Mouse (Mus musculus): Measurements from ENCODE around the gene Gas7. TPM values are rescaled to one million over a fixed set of nuclear protein-coding genes. Genes with fewer than 3 reads are reported as not detected.

The Gas7 gene
- polyA plus RNA-seq, 1 experiment from 2014 or later = 13.5 TPM

DNA sequence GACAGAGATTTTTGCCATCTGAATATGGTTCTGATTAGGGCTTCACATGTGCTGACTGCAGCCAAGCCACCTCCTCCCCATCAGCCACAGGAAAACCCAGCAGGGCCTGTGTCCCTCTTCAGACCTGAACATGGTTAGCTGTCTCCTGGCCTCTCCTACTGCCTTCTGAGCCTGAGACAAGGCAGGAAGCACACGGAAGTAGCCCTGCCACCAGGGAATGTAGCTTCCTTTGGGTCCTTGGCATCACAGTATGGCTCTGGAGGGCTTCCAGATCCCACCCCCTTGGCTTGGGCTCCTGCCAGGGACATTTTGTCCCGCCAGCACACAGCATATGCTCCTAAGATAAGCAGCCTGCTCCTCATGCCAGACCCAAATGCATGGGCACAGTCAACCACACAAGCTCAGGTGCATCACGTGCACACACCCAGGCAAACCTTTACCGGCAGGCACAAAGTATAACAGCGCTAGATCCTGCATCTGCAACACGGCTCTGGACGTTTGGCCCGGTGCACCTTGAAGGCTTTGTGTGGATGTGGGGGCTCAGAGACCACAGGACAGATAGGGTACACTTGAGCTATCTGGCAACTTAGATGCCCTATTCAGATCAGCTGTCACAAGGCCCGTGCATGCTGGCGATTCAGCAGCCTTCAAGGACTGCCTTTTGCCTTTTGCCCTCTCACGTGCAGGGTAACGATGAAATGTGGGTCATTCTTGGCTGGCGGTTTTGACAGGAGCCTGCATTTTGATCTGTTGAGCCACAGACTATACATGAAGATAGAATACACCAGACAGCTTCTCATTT is 212.5 kb downstream of the Gas7 start:
- Histone ChIP-seq H3K36me3 (ENCODE audit: control insufficient read depth, insufficient read depth, low read length) (no peaks in the 10 kb centered on the region), H3K4me1 (replicated peaks; ENCODE audit: control insufficient read depth, insufficient read depth, low read length) (peaks cover 9% of the 10 kb centered on the region), H3K27me3 (ENCODE audit: control insufficient read depth, insufficient read depth, low read depth, low read length) (no peaks in the 10 kb centered on the region), H3K27ac (ENCODE audit: low read length) (peak overlapping the region; percentile 23; the same call in 1 of the 2 replicates), H3K4me2 (ENCODE audit: low read depth, low read length) (no peak overlapping the region), H3K4me3 (ENCODE audit: low read length) (no peak overlapping the region), H3K9ac (ENCODE audit: low read length) (no peak overlapping the region), H3K9me3 (ENCODE audit: control insufficient read depth, low read length) (no peaks in the 10 kb centered on the region)
- WGBS = 69% methylated on average over 13 of the region's 13 CpGs
- peak; percentile 85 for ATAC-seq (ENCODE audit: low read depth)

DNA sequence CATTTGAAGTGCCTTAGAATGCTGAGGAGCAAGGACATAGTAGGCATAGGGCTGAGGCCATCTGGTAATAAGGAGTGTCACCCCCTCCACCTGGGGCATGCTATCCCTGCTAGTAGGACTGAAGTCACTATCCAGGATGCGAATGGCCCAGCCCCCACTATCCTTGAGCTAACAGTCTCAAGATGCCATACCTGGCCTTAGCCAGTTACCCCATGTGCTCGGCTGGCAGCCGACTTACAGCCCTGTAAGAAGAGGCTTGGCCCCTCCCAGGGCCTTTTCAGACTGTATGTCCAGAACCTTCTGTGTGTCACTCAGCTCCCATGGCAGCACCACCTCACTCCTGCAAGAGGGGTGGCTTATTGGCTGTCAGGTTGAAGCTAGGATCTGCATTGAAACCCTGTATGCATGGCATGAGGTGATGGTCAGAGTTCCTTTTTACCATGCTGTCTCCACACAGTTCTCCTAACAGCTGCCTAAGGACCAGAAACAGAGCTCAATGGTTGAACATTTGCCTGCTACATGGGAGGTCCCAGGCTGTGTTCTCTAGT is 213.3 kb downstream of the Gas7 start:
- no peak for ATAC-seq (ENCODE audit: low read depth)
- H3K27ac ChIP-seq (ENCODE audit: low read length) = no peak overlapping the region
- no peaks in the 10 kb centered on the region for H3K9me3 ChIP-seq (ENCODE audit: control insufficient read depth, low read length)
- H3K4me2 ChIP-seq (ENCODE audit: low read depth, low read length) = no peak overlapping the region
- 76% methylated on average over 3 of the region's 3 CpGs for WGBS
- peaks cover 9% of the 10 kb centered on the region for H3K4me1 ChIP-seq (replicated peaks; ENCODE audit: control insufficient read depth, insufficient read depth, low read length)
- H3K9ac ChIP-seq (ENCODE audit: low read length) = no peak overlapping the region
- H3K36me3 ChIP-seq (ENCODE audit: control insufficient read depth, insufficient read depth, low read length) = no peaks in the 10 kb centered on the region
- H3K4me3 ChIP-seq (ENCODE audit: low read length) = no peak overlapping the region
- H3K27me3 ChIP-seq (ENCODE audit: control insufficient read depth, insufficient read depth, low read depth, low read length) = no peaks in the 10 kb centered on the region

DNA sequence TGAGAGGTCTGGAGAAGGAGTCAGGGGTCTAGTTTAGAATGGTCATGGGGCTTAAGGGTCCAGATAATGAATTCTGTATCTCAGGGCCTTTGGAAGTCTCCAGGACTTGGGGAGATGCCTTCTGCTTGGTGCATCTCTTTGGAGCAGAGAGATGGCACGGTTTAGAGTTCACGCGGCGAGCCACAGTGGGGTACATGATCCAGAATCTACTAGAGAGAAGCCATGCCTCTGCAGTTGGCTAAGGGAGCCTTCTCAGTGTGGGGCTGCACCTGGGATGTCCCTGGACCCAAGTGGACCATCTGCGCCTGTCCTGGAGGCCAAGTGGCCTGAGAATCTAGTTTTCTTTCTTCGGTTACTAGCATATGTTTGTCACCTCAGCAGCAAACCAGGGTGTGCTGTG is 214.8 kb downstream of the Gas7 start:
- WGBS = 97% methylated on average over 6 of the region's 6 CpGs
- no peak for ATAC-seq (ENCODE audit: low read depth)
- Histone ChIP-seq H3K9me3 (ENCODE audit: control insufficient read depth, low read length) (no peaks in the 10 kb centered on the region), H3K9ac (ENCODE audit: low read length) (no peak overlapping the region), H3K36me3 (ENCODE audit: control insufficient read depth, insufficient read depth, low read length) (no peaks in the 10 kb centered on the region), H3K27me3 (ENCODE audit: control insufficient read depth, insufficient read depth, low read depth, low read length) (no peaks in the 10 kb centered on the region), H3K4me2 (ENCODE audit: low read depth, low read length) (no peak overlapping the region), H3K4me3 (ENCODE audit: low read length) (no peak overlapping the region), H3K27ac (ENCODE audit: low read length) (no peak overlapping the region), H3K4me1 (replicated peaks; ENCODE audit: control insufficient read depth, insufficient read depth, low read length) (peaks cover 9% of the 10 kb centered on the region)

DNA sequence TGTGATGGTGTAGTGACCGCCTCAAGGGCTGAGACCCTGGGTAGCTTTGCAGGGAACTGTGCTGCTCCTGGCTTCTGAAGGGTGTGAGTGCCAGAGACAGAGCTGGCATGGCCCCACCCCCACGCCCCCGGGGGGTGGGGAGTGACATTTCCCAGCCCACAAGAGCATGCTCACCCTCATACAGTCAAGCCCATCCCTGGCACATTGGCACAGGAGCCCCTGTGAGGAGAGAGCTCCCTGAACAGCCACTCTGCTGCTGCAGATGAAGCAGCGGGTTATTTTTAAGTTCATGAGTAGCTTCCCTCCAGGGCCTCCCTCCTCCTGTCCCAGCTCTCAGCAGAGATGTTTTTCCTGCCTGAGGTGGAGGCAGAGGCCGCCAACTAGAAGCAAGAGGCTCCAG is 216.9 kb downstream of the Gas7 start:
- no peak overlapping the region for H3K4me3 ChIP-seq (ENCODE audit: low read length)
- ATAC-seq (ENCODE audit: low read depth) = no peak
- no peaks in the 10 kb centered on the region for H3K36me3 ChIP-seq (ENCODE audit: control insufficient read depth, insufficient read depth, low read length)
- H3K9ac ChIP-seq (ENCODE audit: low read length) = no peak overlapping the region
- no peak overlapping the region for H3K4me2 ChIP-seq (ENCODE audit: low read depth, low read length)
- no peak overlapping the region for H3K27ac ChIP-seq (ENCODE audit: low read length)
- H3K4me1 ChIP-seq (replicated peaks; ENCODE audit: control insufficient read depth, insufficient read depth, low read length) = peaks cover 9% of the 10 kb centered on the region
- no peaks in the 10 kb centered on the region for H3K9me3 ChIP-seq (ENCODE audit: control insufficient read depth, low read length)
- no peaks in the 10 kb centered on the region for H3K27me3 ChIP-seq (ENCODE audit: control insufficient read depth, insufficient read depth, low read depth, low read length)
- 59% methylated on average over 5 of the region's 5 CpGs for WGBS

DNA sequence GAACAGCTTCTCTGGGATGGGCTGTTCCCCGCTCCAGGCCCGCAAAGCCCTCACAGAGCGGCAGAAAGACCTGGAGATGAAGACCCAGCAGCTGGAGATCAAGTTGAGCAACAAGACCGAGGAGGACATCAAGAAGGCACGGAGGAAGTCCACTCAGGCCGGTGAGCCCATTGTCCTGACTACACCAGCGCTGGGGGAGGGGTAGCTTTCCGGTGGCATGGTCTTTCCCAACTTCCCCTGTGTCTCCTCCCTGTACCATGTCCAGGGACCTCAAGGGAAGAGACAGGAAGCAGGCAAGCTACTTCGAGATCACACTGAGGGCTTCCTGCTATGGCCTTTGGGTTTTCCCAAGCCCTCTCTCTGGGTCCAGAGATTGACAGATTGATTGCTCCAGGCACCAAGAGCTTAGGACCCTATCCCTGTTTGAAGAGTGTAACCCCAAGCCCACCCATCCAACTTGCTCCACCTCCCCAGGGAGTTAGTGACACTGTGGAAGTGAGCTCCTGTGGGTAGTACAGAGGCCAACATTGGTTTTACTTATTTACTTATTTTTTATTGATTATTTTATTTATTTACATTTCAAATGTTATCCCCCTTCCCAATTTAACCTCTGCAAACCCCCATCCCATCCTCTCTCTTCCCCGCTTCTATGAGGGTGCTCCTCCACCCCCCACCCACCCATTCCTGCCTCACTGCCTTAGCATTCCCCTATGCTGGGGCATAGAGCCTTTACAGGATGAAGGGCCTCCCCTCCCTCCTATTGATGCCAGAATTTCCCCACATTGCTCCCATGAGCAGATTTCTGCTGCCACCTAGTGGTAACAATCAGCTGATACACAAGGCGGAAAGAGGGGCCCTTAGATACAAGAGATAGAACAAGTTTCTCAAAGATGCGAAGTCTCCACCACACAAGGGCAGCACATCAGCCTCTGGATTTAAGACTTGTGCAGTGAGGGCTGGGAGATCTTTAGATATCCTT is 220.6 kb downstream of the Gas7 start:
- ATAC-seq (ENCODE audit: low read depth) = peak; percentile 81
- Histone ChIP-seq H3K9ac (ENCODE audit: low read length) (peak overlapping the region; percentile 41; the same call in 1 of the 2 replicates), H3K36me3 (ENCODE audit: control insufficient read depth, insufficient read depth, low read length) (no peaks in the 10 kb centered on the region), H3K27me3 (ENCODE audit: control insufficient read depth, insufficient read depth, low read depth, low read length) (no peaks in the 10 kb centered on the region), H3K4me1 (replicated peaks; ENCODE audit: control insufficient read depth, insufficient read depth, low read length) (no peaks in the 10 kb centered on the region), H3K4me2 (ENCODE audit: low read depth, low read length) (no peak overlapping the region), H3K27ac (ENCODE audit: low read length) (no peak overlapping the region), H3K4me3 (ENCODE audit: low read length) (no peak overlapping the region), H3K9me3 (ENCODE audit: control insufficient read depth, low read length) (no peaks in the 10 kb centered on the region)
- 57% methylated on average over 12 of the region's 12 CpGs for WGBS

DNA sequence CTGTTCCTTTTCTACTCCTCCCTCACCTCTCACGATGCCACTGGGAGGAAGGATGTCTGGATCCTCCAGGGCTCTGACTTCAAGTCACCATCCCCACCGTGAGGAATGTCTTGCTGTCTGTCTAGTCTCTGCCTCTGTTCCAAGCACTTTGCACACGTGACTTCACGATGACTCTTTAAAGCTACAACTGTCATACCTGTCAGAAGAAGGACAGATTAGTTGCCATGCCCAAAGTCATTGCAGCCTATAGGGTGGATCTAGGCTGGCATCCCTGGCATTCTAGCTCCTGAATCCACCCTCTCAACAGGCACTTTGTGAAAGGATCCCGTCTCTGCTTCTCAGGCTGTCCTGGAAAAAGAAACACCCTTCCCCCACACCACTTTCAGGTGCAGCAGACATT is 224.1 kb downstream of the Gas7 start:
- no peak overlapping the region for H3K9ac ChIP-seq (ENCODE audit: low read length)
- H3K36me3 ChIP-seq (ENCODE audit: control insufficient read depth, insufficient read depth, low read length) = no peaks in the 10 kb centered on the region
- H3K4me3 ChIP-seq (ENCODE audit: low read length) = no peak overlapping the region
- H3K4me1 ChIP-seq (replicated peaks; ENCODE audit: control insufficient read depth, insufficient read depth, low read length) = no peaks in the 10 kb centered on the region
- no peak overlapping the region for H3K27ac ChIP-seq (ENCODE audit: low read length)
- no peak overlapping the region for H3K4me2 ChIP-seq (ENCODE audit: low read depth, low read length)
- H3K9me3 ChIP-seq (ENCODE audit: control insufficient read depth, low read length) = no peaks in the 10 kb centered on the region
- no peak for ATAC-seq (ENCODE audit: low read depth)
- 47% methylated on average over 5 of the region's 5 CpGs for WGBS
- no peaks in the 10 kb centered on the region for H3K27me3 ChIP-seq (ENCODE audit: control insufficient read depth, insufficient read depth, low read depth, low read length)

DNA sequence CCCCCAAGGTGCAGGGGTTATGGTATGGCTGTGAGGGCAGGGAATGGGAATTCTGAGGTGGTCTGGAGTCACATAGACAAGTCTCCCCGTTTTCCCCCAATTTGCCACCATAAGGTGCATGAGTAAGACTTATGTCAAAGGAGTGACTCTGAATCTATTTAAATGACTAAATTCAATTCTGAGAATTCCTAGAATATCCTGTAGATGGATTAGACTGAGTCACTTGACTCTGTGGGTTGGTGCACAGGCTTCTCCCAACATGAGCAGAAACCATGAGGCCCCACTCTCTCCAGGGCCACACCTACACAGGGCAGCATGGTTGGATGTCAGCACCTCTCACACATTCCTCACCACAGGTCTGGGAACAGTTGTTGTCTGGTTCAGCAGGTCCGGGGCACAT is 224.7 kb downstream of the Gas7 start:
- Histone ChIP-seq H3K4me2 (ENCODE audit: low read depth, low read length) (no peak overlapping the region), H3K4me3 (ENCODE audit: low read length) (no peak overlapping the region)
- ATAC-seq (ENCODE audit: low read depth) = no peak

DNA sequence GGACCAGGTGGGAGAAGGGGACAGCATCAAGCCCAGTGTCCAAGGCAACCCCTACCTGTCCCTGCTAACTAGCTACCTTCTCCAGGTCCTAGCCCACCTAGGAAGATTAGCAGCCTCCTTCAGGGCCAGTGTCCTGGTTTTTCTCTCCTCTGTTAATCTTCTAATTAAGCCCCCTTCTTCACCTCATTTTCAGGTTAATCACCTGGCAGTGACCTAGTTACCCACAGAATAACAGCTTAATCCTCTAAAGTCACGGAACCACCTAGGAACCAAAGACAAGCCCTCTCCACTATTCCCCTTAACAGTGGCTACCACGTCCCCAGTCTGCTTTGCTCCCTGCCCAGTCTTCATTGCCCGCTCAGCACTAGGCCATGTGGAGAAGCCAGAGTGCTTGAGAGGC is 226.6 kb downstream of the Gas7 start:
- ATAC-seq (ENCODE audit: low read depth) = no peak
- 79% methylated on average over 3 of the region's 3 CpGs for WGBS
- Histone ChIP-seq H3K4me3 (ENCODE audit: low read length) (no peak overlapping the region), H3K4me2 (ENCODE audit: low read depth, low read length) (no peak overlapping the region), H3K9me3 (ENCODE audit: control insufficient read depth, low read length) (no peaks in the 10 kb centered on the region), H3K36me3 (ENCODE audit: control insufficient read depth, insufficient read depth, low read length) (no peaks in the 10 kb centered on the region), H3K4me1 (replicated peaks; ENCODE audit: control insufficient read depth, insufficient read depth, low read length) (no peaks in the 10 kb centered on the region), H3K27ac (ENCODE audit: low read length) (no peak overlapping the region), H3K9ac (ENCODE audit: low read length) (no peak overlapping the region), H3K27me3 (ENCODE audit: control insufficient read depth, insufficient read depth, low read depth, low read length) (no peaks in the 10 kb centered on the region)

More for the DNA sequence above, 224.7 kb downstream of the Gas7 start:
- Histone ChIP-seq H3K27ac (ENCODE audit: low read length) (no peak overlapping the region), H3K36me3 (ENCODE audit: control insufficient read depth, insufficient read depth, low read length) (no peaks in the 10 kb centered on the region), H3K9me3 (ENCODE audit: control insufficient read depth, low read length) (no peaks in the 10 kb centered on the region), H3K9ac (ENCODE audit: low read length) (no peak overlapping the region), H3K4me1 (replicated peaks; ENCODE audit: control insufficient read depth, insufficient read depth, low read length) (no peaks in the 10 kb centered on the region), H3K27me3 (ENCODE audit: control insufficient read depth, insufficient read depth, low read depth, low read length) (no peaks in the 10 kb centered on the region)
- WGBS = 80% methylated on average over 2 of the region's 2 CpGs

DNA sequence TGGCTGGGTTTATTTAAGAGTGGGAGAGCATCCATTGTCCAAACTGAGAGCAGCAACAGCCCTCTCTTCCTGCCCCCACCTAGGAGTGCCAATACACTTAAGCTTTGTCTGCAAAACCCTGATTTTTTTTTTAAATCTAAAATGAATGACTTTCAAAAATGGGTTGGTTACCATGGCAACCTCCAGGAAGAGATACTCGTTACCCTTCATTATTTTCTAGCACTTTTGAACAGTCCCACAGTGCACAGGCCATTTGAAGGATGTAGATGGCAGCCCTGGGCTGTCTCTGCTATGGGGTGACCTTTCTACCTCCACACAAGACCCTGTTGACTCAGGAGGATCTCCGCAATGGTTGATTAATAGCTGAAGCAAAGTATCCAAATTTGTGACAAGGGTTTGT is 230.9 kb downstream of the Gas7 start:
- H3K27ac ChIP-seq (ENCODE audit: low read length) = no peak overlapping the region
- no peak overlapping the region for H3K4me2 ChIP-seq (ENCODE audit: low read depth, low read length)
- no peak overlapping the region for H3K9ac ChIP-seq (ENCODE audit: low read length)
- no peaks in the 10 kb centered on the region for H3K36me3 ChIP-seq (ENCODE audit: control insufficient read depth, insufficient read depth, low read length)
- H3K27me3 ChIP-seq (ENCODE audit: control insufficient read depth, insufficient read depth, low read depth, low read length) = no peaks in the 10 kb centered on the region
- WGBS = 65% methylated on average over 2 of the region's 2 CpGs
- H3K4me1 ChIP-seq (replicated peaks; ENCODE audit: control insufficient read depth, insufficient read depth, low read length) = no peaks in the 10 kb centered on the region
- H3K4me3 ChIP-seq (ENCODE audit: low read length) = no peak overlapping the region
- H3K9me3 ChIP-seq (ENCODE audit: control insufficient read depth, low read length) = no peaks in the 10 kb centered on the region
- no peak for ATAC-seq (ENCODE audit: low read depth)
